Mouse (Mus musculus) ES-E14 (cell line): ENCODE results near the gene Tgfbr2.

ENCODE experiments used
- HCFC1 ChIP-seq: IDR thresholded peaks from 2 replicates; pipeline ENCODE4 v1.6.1; 2012; ENCODE audit warnings: low read length, inconsistent platforms, borderline replicate concordance; ENCODE audit not compliant: insufficient read depth
- MAFK ChIP-seq: IDR thresholded peaks from 2 replicates; pipeline ENCODE4 v1.6.1; 2014; ENCODE audit warnings: mild to moderate bottlenecking, low read depth, low read length, inconsistent platforms; ENCODE audit not compliant: insufficient read depth

DNA sequence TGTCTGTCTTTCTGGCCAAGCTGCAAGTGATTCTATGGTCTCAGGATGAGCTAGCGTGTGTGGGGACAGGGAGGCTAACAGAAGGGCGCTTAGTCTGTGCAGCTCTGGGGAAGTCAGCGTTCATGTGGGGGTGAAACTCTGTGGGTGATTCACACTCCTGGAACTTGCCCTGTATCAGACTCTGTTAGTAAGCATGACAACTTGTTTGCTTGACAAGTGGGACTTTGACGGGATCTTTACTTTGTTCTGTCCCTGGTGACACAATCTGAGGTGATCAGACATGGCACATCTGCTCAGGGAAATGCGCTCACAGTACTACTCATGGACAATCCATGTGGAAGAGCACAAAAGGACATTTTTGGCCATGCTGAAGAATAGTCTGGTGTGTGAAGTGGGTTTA is 87.9 kb downstream of the Tgfbr2 start:
- TF ChIP-seq MAFK = no peak
- TF ChIP-seq HCFC1 = no peak
